Mouse (Mus musculus): ENCODE data around the gene Prr12. TPM values are rescaled to one million over a fixed set of nuclear protein-coding genes. Genes with fewer than 3 reads are reported as not detected.

The Prr12 gene
- polyA plus RNA-seq, 1 experiment from 2014 or later, result 12.7 TPM

- peak within 1 kb of the TSS; percentile 80 for H3K4me3 ChIP-seq
- H3K9me3 ChIP-seq, result no peaks in the 10 kb centered on the region
- H3K36me3 ChIP-seq (replicated peaks), result peaks cover 72% of the 10 kb centered on the region
- peak; percentile 95 for DNase-seq (ENCODE audit: extremely low spot score, low spot score)
- H3K27me3 ChIP-seq (ENCODE audit: poor library complexity, severe bottlenecking), result no peaks in the 10 kb centered on the region
- peaks cover 46% of the 10 kb centered on the region for H3K4me1 ChIP-seq
- H3K27ac ChIP-seq, result peak within 1 kb of the TSS; percentile 96
- WGBS, result under 1% methylated on average over 43 of the region's 43 CpGs
These were observed 55.3 kb downstream of the Prr12 start, which contains the start of gene Irf3 for GRCm38 (mm10) chr7:44997231-44997939. Gene Irf3, plus strand, starts transcription at chr7:44997648.

- Histone ChIP-seq H3K36me3 (replicated peaks) (peaks cover 72% of the 10 kb centered on the region), H3K4me1 (peaks cover 46% of the 10 kb centered on the region), H3K4me3 (peak overlapping the region; percentile 80), H3K27ac (peak overlapping the region; percentile 96), H3K27me3 (ENCODE audit: poor library complexity, severe bottlenecking) (no peaks in the 10 kb centered on the region), H3K9me3 (no peaks in the 10 kb centered on the region)
- 18% methylated on average over 10 of the region's 10 CpGs for WGBS
- no peak for DNase-seq (ENCODE audit: extremely low spot score, low spot score)
These were observed 56.0 kb downstream of the Prr12 start for GRCm38 (mm10) chr7:44996672-44997071.

- H3K4me3 ChIP-seq, result peak overlapping the region; percentile 97
- H3K4me1 ChIP-seq, result peaks cover 42% of the 10 kb centered on the region
- peak overlapping the region; percentile 99 for H3K27ac ChIP-seq
- no peaks in the 10 kb centered on the region for H3K27me3 ChIP-seq (ENCODE audit: poor library complexity, severe bottlenecking)
- peaks cover 71% of the 10 kb centered on the region for H3K36me3 ChIP-seq (replicated peaks)
- no peaks in the 10 kb centered on the region for H3K9me3 ChIP-seq
- under 1% methylated on average over 29 of the region's 29 CpGs for WGBS
- DNase-seq (ENCODE audit: extremely low spot score, low spot score), result peak; percentile 89
These were observed 65.6 kb downstream of the Prr12 start for GRCm38 (mm10) chr7:44986879-44987718.

- H3K36me3 ChIP-seq (replicated peaks), result peaks cover 71% of the 10 kb centered on the region
- WGBS, result under 1% methylated on average over 42 of the region's 42 CpGs
- peak within 1 kb of the TSS; percentile 99 for H3K27ac ChIP-seq
- H3K27me3 ChIP-seq (ENCODE audit: poor library complexity, severe bottlenecking), result no peaks in the 10 kb centered on the region
- DNase-seq (ENCODE audit: extremely low spot score, low spot score), result peak; percentile 98
- peaks cover 42% of the 10 kb centered on the region for H3K4me1 ChIP-seq
- H3K4me3 ChIP-seq, result peak within 1 kb of the TSS; percentile 97
- H3K9me3 ChIP-seq, result no peaks in the 10 kb centered on the region
These were observed 66.3 kb downstream of the Prr12 start, which contains the start of gene Prmt1 for GRCm38 (mm10) chr7:44986192-44986878. Gene Prmt1, minus strand, starts transcription at chr7:44986568.

GRCm38 (mm10) chr7:44985595-44986191 lies 67.0 kb downstream of the Prr12 start:
- peak; percentile 88 for DNase-seq (ENCODE audit: extremely low spot score, low spot score)
- peak overlapping the region; percentile 99 for H3K27ac ChIP-seq
- no peaks in the 10 kb centered on the region for H3K9me3 ChIP-seq
- H3K27me3 ChIP-seq (ENCODE audit: poor library complexity, severe bottlenecking), result no peaks in the 10 kb centered on the region
- under 1% methylated on average over 45 of the region's 45 CpGs for WGBS
- H3K4me3 ChIP-seq, result peak overlapping the region; percentile 97
- peaks cover 42% of the 10 kb centered on the region for H3K4me1 ChIP-seq
- H3K36me3 ChIP-seq (replicated peaks), result peaks cover 71% of the 10 kb centered on the region

GRCm38 (mm10) chr7:44984833-44985164 lies 67.9 kb downstream of the Prr12 start:
- Histone ChIP-seq H3K4me1 (peaks cover 42% of the 10 kb centered on the region), H3K27ac (peak overlapping the region; percentile 99), H3K9me3 (no peaks in the 10 kb centered on the region), H3K4me3 (peak overlapping the region; percentile 97), H3K36me3 (replicated peaks) (peaks cover 71% of the 10 kb centered on the region), H3K27me3 (ENCODE audit: poor library complexity, severe bottlenecking) (no peaks in the 10 kb centered on the region)
- WGBS, result 59% methylated on average over 3 of the region's 3 CpGs
- no peak for DNase-seq (ENCODE audit: extremely low spot score, low spot score)

GRCm38 (mm10) chr7:44983944-44984832 lies 68.5 kb downstream of the Prr12 start:
- DNase-seq (ENCODE audit: extremely low spot score, low spot score), result no peak
- Histone ChIP-seq H3K4me1 (peaks cover 40% of the 10 kb centered on the region), H3K4me3 (peak overlapping the region; percentile 97), H3K27ac (peak overlapping the region; percentile 99; the same call in 1 of the 2 replicates), H3K27me3 (ENCODE audit: poor library complexity, severe bottlenecking) (no peaks in the 10 kb centered on the region), H3K36me3 (replicated peaks) (peaks cover 71% of the 10 kb centered on the region), H3K9me3 (no peaks in the 10 kb centered on the region)
- WGBS, result 84% methylated on average over 7 of the region's 7 CpGs

- peak overlapping the region; percentile 97 for H3K4me3 ChIP-seq
- H3K4me1 ChIP-seq, result peaks cover 32% of the 10 kb centered on the region
- WGBS, result 42% methylated on average over 6 of the region's 6 CpGs
- H3K9me3 ChIP-seq, result no peaks in the 10 kb centered on the region
- H3K27ac ChIP-seq, result 0 out of 2 replicates have a peak overlapping the region, but pooled peaks have one; percentile 44
- H3K36me3 ChIP-seq (replicated peaks), result peaks cover 73% of the 10 kb centered on the region
- H3K27me3 ChIP-seq (ENCODE audit: poor library complexity, severe bottlenecking), result no peaks in the 10 kb centered on the region
- peak; percentile 87 for DNase-seq (ENCODE audit: extremely low spot score, low spot score)
These were observed 69.6 kb downstream of the Prr12 start for GRCm38 (mm10) chr7:44983085-44983484.

- Histone ChIP-seq H3K4me3 (no peak overlapping the region), H3K4me1 (peaks cover 27% of the 10 kb centered on the region), H3K9me3 (no peaks in the 10 kb centered on the region), H3K27me3 (ENCODE audit: poor library complexity, severe bottlenecking) (no peaks in the 10 kb centered on the region), H3K36me3 (replicated peaks) (peaks cover 85% of the 10 kb centered on the region), H3K27ac (no peak overlapping the region)
- no peak for DNase-seq (ENCODE audit: extremely low spot score, low spot score)
- 94% methylated on average over 8 of the region's 8 CpGs for WGBS
These were observed 71.1 kb downstream of the Prr12 start for GRCm38 (mm10) chr7:44981539-44981938.

- Histone ChIP-seq H3K4me3 (peak overlapping the region; percentile 1; the same call in 1 of the 2 replicates), H3K9me3 (no peaks in the 10 kb centered on the region), H3K4me1 (peaks cover 27% of the 10 kb centered on the region), H3K27me3 (ENCODE audit: poor library complexity, severe bottlenecking) (no peaks in the 10 kb centered on the region), H3K36me3 (replicated peaks) (peaks cover 81% of the 10 kb centered on the region), H3K27ac (no peak overlapping the region)
- DNase-seq (ENCODE audit: extremely low spot score, low spot score), result no peak
- WGBS, result 87% methylated on average over 3 of the region's 3 CpGs
These were observed 74.4 kb downstream of the Prr12 start for GRCm38 (mm10) chr7:44978300-44978699.
